Mouse (Mus musculus) embryonic facial prominence, embryonic 11.5 days (tissue): ENCODE measurements around the gene Prm2. TPM values are rescaled to one million over a fixed set of nuclear protein-coding genes. Genes with fewer than 3 reads are reported as not detected.

ENCODE experiments used
- ATAC-seq: fragments of 200-750 bp; cut with Nextera tagmentation; replicated peaks from 2 replicates; pipeline ENCODE4 v1.8.0; 2017; ENCODE audit warnings: low read depth; ENCODE audit not compliant: insufficient number of reproducible peaks, low FRiP score, low TSS enrichment
- DNase-seq: peaks from one replicate; pipeline ENCODE4 v3.0.0-alpha.2; 2015; ENCODE audit warnings: low spot score
- H3K27ac ChIP-seq: fragments of 300-500 bp; sonication (generic); replicated peaks from 2 replicates; pipeline ENCODE4 v1.5.1; 2014; ENCODE audit warnings: mild to moderate bottlenecking, low read depth, low read length, control low read depth
- H3K27me3 ChIP-seq: fragments of 300-500 bp; sonication (generic); 2 replicates; pipeline ENCODE4 v1.6.1; 2014; ENCODE audit warnings: mild to moderate bottlenecking, low read length, moderate library complexity, mixed read lengths; ENCODE audit not compliant: control insufficient read depth, insufficient read depth
- H3K36me3 ChIP-seq: fragments of 300-500 bp; sonication (generic); replicated peaks from 2 replicates; pipeline ENCODE4 v1.6.1; 2014; ENCODE audit warnings: low read depth, mild to moderate bottlenecking, low read length, moderate library complexity, mixed read lengths; ENCODE audit not compliant: control insufficient read depth, insufficient read depth
- H3K4me1 ChIP-seq: fragments of 300-500 bp; sonication (generic); 2 replicates; pipeline ENCODE4 v1.6.1; 2014; ENCODE audit warnings: low read length, mixed read lengths; ENCODE audit not compliant: control insufficient read depth, insufficient read depth
- H3K4me2 ChIP-seq: fragments of 300-500 bp; sonication (generic); 2 replicates; pipeline ENCODE4 v1.6.1; 2014; ENCODE audit warnings: low read depth, mild to moderate bottlenecking, control low read depth, low read length, moderate library complexity
- H3K4me3 ChIP-seq: fragments of 300-500 bp; sonication (generic); 2 replicates; pipeline ENCODE4 v1.5.1; 2014; ENCODE audit warnings: low read depth, low read length, control low read depth
- H3K9ac ChIP-seq: fragments of 300-500 bp; sonication (generic); replicated peaks from 2 replicates; pipeline ENCODE4 v1.6.1; 2014; ENCODE audit warnings: mild to moderate bottlenecking, control low read depth, low read length
- H3K9me3 ChIP-seq: fragments of 300-500 bp; sonication (generic); replicated peaks from 2 replicates; pipeline ENCODE4 v1.6.1; 2016; ENCODE audit warnings: mild to moderate bottlenecking, low read length, inconsistent platforms, mixed read lengths; ENCODE audit not compliant: control insufficient read depth
- WGBS: fragments of 180-500 bp; shearing (Covaris S2); extraction: QIAGEN DNeasy Blood & Tissue Kit; methylation state at CpG from one replicate; pipeline ENCODE4 v1.1.7; 2014; 5-methylcytosine and 5-hydroxymethylcytosine counted together
- polyA plus RNA-seq: library from polyadenylated mRNA; unstranded; fragments of >200 nt; fragmentation: Nextera tagmentation; extraction: Ambion mirVana; gene quantifications from 2 replicates; pipeline ENCODE4 v1.2.1, GENCODE M21; 2014

Prm2 gene
- polyA plus RNA-seq, 1 experiment from 2014 or later: not detected

GRCm38 (mm10) chr16:10824536-10824935, 28.6 kb upstream of the Prm2 start:
- Histone ChIP-seq H3K9me3 (no peaks in the 10 kb centered on the region), H3K4me1 (no peaks in the 10 kb centered on the region; the same call in 1 of the 2 replicates), H3K9ac (no peak overlapping the region), H3K4me2 (no peak overlapping the region), H3K27me3 (no peaks in the 10 kb centered on the region), H3K36me3 (no peaks in the 10 kb centered on the region), H3K4me3 (no peak overlapping the region), H3K27ac (no peak overlapping the region)
- DNase-seq: no peak
- 71% methylated on average over 1 of the region's 1 CpGs for WGBS
- no peak for ATAC-seq

- H3K4me2 ChIP-seq: no peak overlapping the region
- H3K9me3 ChIP-seq: no peaks in the 10 kb centered on the region
- H3K27ac ChIP-seq: no peak overlapping the region
- ATAC-seq (no peak), DNase-seq (no peak)
- H3K4me1 ChIP-seq: no peaks in the 10 kb centered on the region; the same call in 1 of the 2 replicates
- no peaks in the 10 kb centered on the region for H3K36me3 ChIP-seq
- no peak overlapping the region for H3K4me3 ChIP-seq
- 70% methylated on average over 4 of the region's 4 CpGs for WGBS
- H3K27me3 ChIP-seq: no peaks in the 10 kb centered on the region
- no peak overlapping the region for H3K9ac ChIP-seq
Observed at GRCm38 (mm10) chr16:10821387-10821786, 25.5 kb upstream of the Prm2 start.

GRCm38 (mm10) chr16:10819966-10820365, 24.0 kb upstream of the Prm2 start:
- no peak for DNase-seq
- no peak overlapping the region for H3K27ac ChIP-seq
- no peaks in the 10 kb centered on the region for H3K9me3 ChIP-seq
- no peak for ATAC-seq
- H3K4me2 ChIP-seq: no peak overlapping the region
- no peaks in the 10 kb centered on the region for H3K27me3 ChIP-seq
- H3K4me1 ChIP-seq: no peaks in the 10 kb centered on the region; the same call in 1 of the 2 replicates
- no peak overlapping the region for H3K9ac ChIP-seq
- WGBS: 66% methylated on average over 3 of the region's 3 CpGs
- H3K4me3 ChIP-seq: no peak overlapping the region
- H3K36me3 ChIP-seq: no peaks in the 10 kb centered on the region

GRCm38 (mm10) chr16:10818579-10819135, 22.7 kb upstream of the Prm2 start:
- Histone ChIP-seq H3K4me1 (no peaks in the 10 kb centered on the region; the same call in 1 of the 2 replicates), H3K4me2 (no peak overlapping the region), H3K4me3 (no peak overlapping the region), H3K9ac (no peak overlapping the region), H3K27ac (no peak overlapping the region), H3K36me3 (no peaks in the 10 kb centered on the region), H3K9me3 (no peaks in the 10 kb centered on the region), H3K27me3 (no peaks in the 10 kb centered on the region)
- 86% methylated on average over 4 of the region's 4 CpGs for WGBS
- DNase-seq (no peak), ATAC-seq (no peak)

GRCm38 (mm10) chr16:10814864-10815263, 18.9 kb upstream of the Prm2 start:
- H3K4me1 ChIP-seq: no peaks in the 10 kb centered on the region
- DNase-seq: no peak
- no peak overlapping the region for H3K27ac ChIP-seq
- no peak for ATAC-seq
- H3K9ac ChIP-seq: no peak overlapping the region
- no peaks in the 10 kb centered on the region for H3K27me3 ChIP-seq
- H3K36me3 ChIP-seq: no peaks in the 10 kb centered on the region
- no peaks in the 10 kb centered on the region for H3K9me3 ChIP-seq
- H3K4me3 ChIP-seq: no peak overlapping the region
- H3K4me2 ChIP-seq: no peak overlapping the region
- 80% methylated on average over 4 of the region's 4 CpGs for WGBS

GRCm38 (mm10) chr16:10813726-10814125, 17.8 kb upstream of the Prm2 start:
- 79% methylated on average over 4 of the region's 4 CpGs for WGBS
- Histone ChIP-seq H3K9ac (no peak overlapping the region), H3K4me3 (no peak overlapping the region), H3K9me3 (no peaks in the 10 kb centered on the region), H3K4me2 (no peak overlapping the region), H3K27me3 (no peaks in the 10 kb centered on the region), H3K4me1 (no peaks in the 10 kb centered on the region), H3K36me3 (no peaks in the 10 kb centered on the region), H3K27ac (no peak overlapping the region)
- DNase-seq (no peak), ATAC-seq (no peak)

GRCm38 (mm10) chr16:10812865-10813371, 17.0 kb upstream of the Prm2 start, which contains the start of gene Gm11172:
TSS of gene Gm11172 (plus strand) at chr16:10812915.
- H3K36me3 ChIP-seq: no peaks in the 10 kb centered on the region
- H3K4me2 ChIP-seq: no peak within 1 kb of the TSS
- H3K4me1 ChIP-seq: no peaks in the 10 kb centered on the region
- 96% methylated on average over 2 of the region's 2 CpGs for WGBS
- no peak for ATAC-seq
- no peak within 1 kb of the TSS for H3K27ac ChIP-seq
- no peaks in the 10 kb centered on the region for H3K27me3 ChIP-seq
- H3K9ac ChIP-seq: no peak within 1 kb of the TSS
- no peaks in the 10 kb centered on the region for H3K9me3 ChIP-seq
- no peak for DNase-seq
- no peak within 1 kb of the TSS for H3K4me3 ChIP-seq

- 96% methylated on average over 1 of the region's 1 CpGs for WGBS
- Histone ChIP-seq H3K9me3 (no peaks in the 10 kb centered on the region), H3K9ac (no peak overlapping the region), H3K36me3 (no peaks in the 10 kb centered on the region), H3K27me3 (no peaks in the 10 kb centered on the region), H3K4me2 (no peak overlapping the region), H3K27ac (no peak overlapping the region), H3K4me3 (no peak overlapping the region), H3K4me1 (no peaks in the 10 kb centered on the region)
- DNase-seq (no peak), ATAC-seq (no peak)
Observed at GRCm38 (mm10) chr16:10810376-10810775, 14.4 kb upstream of the Prm2 start.
